Mouse (Mus musculus) myocyte (in vitro differentiated cells): ENCODE results near the gene Ccdc33.

ENCODE experiments used
- CEBPB ChIP-seq: IDR thresholded peaks from 2 replicates; pipeline ENCODE4 v1.6.1; 2011; ENCODE audit warnings: mild to moderate bottlenecking, moderate library complexity; ENCODE audit not compliant: poor library complexity, insufficient read depth, severe bottlenecking
- E2F4 ChIP-seq: IDR thresholded peaks from one replicate; pipeline ENCODE4 v1.6.1; 2011; ENCODE audit warnings: mild to moderate bottlenecking, control low read depth, moderate library complexity; ENCODE audit not compliant: insufficient read depth
- MAX ChIP-seq: IDR thresholded peaks from one replicate; pipeline ENCODE4 v1.6.1; 2011; ENCODE audit warnings: low read depth, mild to moderate bottlenecking, control low read depth
- MYOD1 ChIP-seq, 3 experiments: IDR thresholded peaks; one replicate each; pipeline ENCODE4 v1.6.1; 2011; ENCODE audit warnings: control low read depth in 2 of 3, low read depth in 2 of 3, mild to moderate bottlenecking in 2 of 3, moderate library complexity in 1 of 3; ENCODE audit not compliant: insufficient read length in 2 of 3, control insufficient read depth in 1 of 3
- MYOG ChIP-seq, 3 experiments: IDR thresholded peaks; one replicate each; pipeline ENCODE4 v1.6.1; 2011; ENCODE audit warnings: control low read depth in 2 of 3, low read depth in 2 of 3, mild to moderate bottlenecking in 2 of 3; ENCODE audit not compliant: insufficient read length in 2 of 3, control insufficient read depth in 1 of 3, insufficient read depth in 1 of 3
- POLR2A ChIP-seq: IDR thresholded peaks from one replicate; pipeline ENCODE4 v1.6.1; 2011; ENCODE audit warnings: low read depth, mild to moderate bottlenecking, control low read depth, moderate library complexity; ENCODE audit not compliant: insufficient read length
- POLR2AphosphoS2 ChIP-seq: IDR thresholded peaks from one replicate; pipeline ENCODE4 v1.6.1; 2011; ENCODE audit warnings: low read depth, control low read depth; ENCODE audit not compliant: insufficient read length
- REST ChIP-seq: IDR thresholded peaks from one replicate; pipeline ENCODE4 v1.6.1; 2011; ENCODE audit warnings: mild to moderate bottlenecking, control low read depth, moderate library complexity; ENCODE audit not compliant: insufficient read depth, insufficient read length
- SRF ChIP-seq: IDR thresholded peaks from one replicate; pipeline ENCODE4 v1.6.1; 2011; ENCODE audit warnings: low read depth; ENCODE audit not compliant: control insufficient read depth, insufficient read length
- TCF12 ChIP-seq: IDR thresholded peaks from one replicate; pipeline ENCODE4 v1.6.1; 2011; ENCODE audit warnings: mild to moderate bottlenecking, control low read depth; ENCODE audit not compliant: poor library complexity, insufficient read depth, severe bottlenecking
- TCF3 ChIP-seq: IDR thresholded peaks from one replicate; pipeline ENCODE4 v1.6.1; 2011; ENCODE audit warnings: low read depth, control low read depth; ENCODE audit not compliant: insufficient read length
- USF1 ChIP-seq: IDR thresholded peaks from one replicate; pipeline ENCODE4 v1.6.1; 2011; ENCODE audit warnings: low read depth, mild to moderate bottlenecking, control low read depth, moderate library complexity

- TF ChIP-seq MAX (no peak), POLR2A (no peak), MYOG (IDR thresholded peaks at IDR 0.05; ENCODE audit: control insufficient read depth in 1 of 3, insufficient read depth in 1 of 3, insufficient read length in 2 of 3, low read depth in 2 of 3) (no peak), TCF12 (no peak), CEBPB (no peak), POLR2AphosphoS2 (no peak), TCF3 (no peak), MYOD1 (IDR thresholded peaks at IDR 0.05; ENCODE audit: control insufficient read depth in 1 of 3, insufficient read length in 2 of 3, low read depth in 2 of 3) (no peak), E2F4 (no peak), USF1 (no peak), SRF (no peak), REST (no peak)
Measured at GRCm38 (mm10) chr9:58066731-58067095, 51.9 kb downstream of the Ccdc33 start.
